Mouse (Mus musculus) yolk sac, embryonic 10.5 days (tissue): ENCODE results near the gene Gm7861.
"Not testable (repeated sequence)": the region's sequence is repeated elsewhere in the genome, so short reads cannot be mapped to it uniquely, and the experiment has no call there.

Source experiments
- DNase-seq: peaks from one replicate; pipeline ENCODE4 v3.0.0-alpha.2; 2017; ENCODE audit warnings: low spot score

Gene Gm7861

DNA sequence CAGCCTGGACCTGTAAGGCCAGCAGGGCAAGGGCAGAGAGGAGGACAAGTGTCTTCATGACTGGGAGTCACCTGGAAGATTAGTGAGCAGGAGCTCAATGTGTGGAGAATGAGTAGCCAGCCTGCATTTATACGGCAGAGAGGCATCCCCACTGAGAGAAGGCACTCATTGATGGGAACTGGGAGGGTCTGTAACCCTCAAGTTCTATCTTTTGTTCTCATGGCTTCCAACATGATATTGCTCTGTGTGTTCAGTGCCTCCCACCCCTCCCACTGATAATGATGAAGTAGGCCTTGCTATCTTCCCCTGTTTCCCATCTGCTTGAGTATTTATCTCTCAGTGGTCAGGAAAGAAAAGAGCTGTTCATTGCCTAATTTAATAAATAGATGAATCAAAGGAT lies at the start of gene Gm7861:
TSS of gene Gm7861 (minus strand) at position 101 of the 400 bp plus-strand sequence.
- not testable (repeated sequence) for DNase-seq

DNA sequence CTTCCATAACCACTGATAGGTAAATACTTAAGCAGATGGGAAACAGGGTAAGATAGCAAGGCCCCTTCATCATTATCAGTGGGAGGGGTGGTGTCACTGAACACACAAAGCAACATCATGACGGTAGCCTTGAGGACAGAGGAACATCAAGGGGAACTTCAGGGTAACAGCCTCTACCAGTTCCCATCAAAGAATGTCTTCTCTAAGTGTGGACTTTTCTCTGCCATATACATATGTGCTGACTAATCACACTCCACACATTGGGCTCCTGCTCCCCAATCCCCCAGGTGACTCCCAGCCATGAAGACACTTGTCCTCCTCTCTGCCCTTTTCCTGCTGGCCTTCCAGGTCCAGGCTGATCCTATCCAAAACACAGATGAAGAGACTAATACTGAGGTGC lies 23.6 kb upstream of the Gm7861 start, which contains the start of gene Defa26:
TSS of gene Defa26 (plus strand) at position 301 of the 400 bp plus-strand sequence.
- DNase-seq, result not testable (repeated sequence)

DNA sequence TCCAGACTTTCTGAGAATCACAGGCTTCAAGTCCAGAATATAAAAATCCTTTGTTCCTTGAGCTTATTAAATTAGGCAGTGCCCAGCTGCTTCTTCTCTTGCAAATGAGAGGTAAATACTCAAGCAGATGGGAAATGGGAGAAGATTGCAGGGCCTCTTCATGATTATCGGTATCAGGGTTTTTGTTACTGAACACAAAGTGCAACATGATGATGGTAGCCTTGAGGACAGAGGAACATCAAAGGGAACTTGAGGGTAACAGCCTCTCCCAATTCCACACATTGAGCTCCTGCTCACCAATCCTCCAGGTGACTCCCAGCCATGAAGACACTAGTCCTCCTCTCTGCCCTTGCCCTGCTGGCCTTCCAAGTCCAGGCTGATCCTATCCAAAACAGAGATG lies 11.6 kb downstream of the Gm7861 start, which contains the start of gene Defa28:
TSS of gene Defa28 (plus strand) at position 301 of the 400 bp plus-strand sequence.
- not testable (repeated sequence) for DNase-seq

DNA sequence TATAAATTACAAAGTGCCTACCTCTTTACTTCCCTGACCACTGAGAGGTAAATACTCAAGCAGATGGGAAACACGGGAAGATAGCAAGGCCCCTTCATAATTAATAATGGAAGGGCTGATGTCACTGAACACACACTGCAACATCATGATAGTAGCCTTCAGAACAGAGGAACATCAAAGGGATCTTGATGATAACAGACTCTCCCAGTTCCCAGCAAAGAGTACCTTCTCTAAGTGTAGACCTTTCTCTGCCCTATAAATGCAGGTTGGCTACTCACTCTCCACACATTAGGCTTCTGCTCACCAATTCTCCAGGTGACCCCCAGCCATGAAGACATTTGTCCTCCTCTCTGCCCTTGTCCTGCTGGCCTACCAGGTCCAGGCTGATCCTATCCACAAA lies 29.2 kb downstream of the Gm7861 start, which contains the start of gene Defa37:
TSS of gene Defa37 (plus strand) at position 301 of the 400 bp plus-strand sequence.
- DNase-seq, result not testable (repeated sequence)
